Mouse (Mus musculus): ENCODE data around the gene Lypla2.

GRCm38 (mm10) chr4:135962198-135962597 lies 10.2 kb downstream of the Lypla2 start:
- TF ChIP-seq CTCF (IDR thresholded peaks at IDR 0.05; ENCODE audit: control insufficient read depth, insufficient read depth, low read length) (no peak), POLR2A (IDR thresholded peaks at IDR 0.05; ENCODE audit: borderline replicate concordance, control insufficient read depth, low read depth, low read length) (no peak)

Measured in bone marrow, adult 2 months (tissue).